Mouse (Mus musculus): ENCODE measurements at regions not wholly inside any gene's neighbourhood (a gene's known extent, or its start where the extent isn't known, plus 50 kb on each side); places are given as distances from the start of the nearest gene placed in this dataset.
A peak's percentile ranks its signal among the peaks of the same experiment; 100 is the strongest.

GRCm38 (mm10) chr8:126734743-126735487, 141.1 kb upstream of the Irf2bp2 start:
- Histone ChIP-seq H3K4me1 (replicated peaks) (peaks cover 51% of the 10 kb centered on the region), H3K9me3 (no peaks in the 10 kb centered on the region)

GRCm38 (mm10) chr8:126733779-126734178, 140.0 kb upstream of the Irf2bp2 start:
- Histone ChIP-seq H3K9me3 (no peaks in the 10 kb centered on the region), H3K27me3 (ENCODE audit: insufficient read depth, poor library complexity, severe bottlenecking) (no peaks in the 10 kb centered on the region), H3K4me3 (no peak overlapping the region), H3K27ac (no peak overlapping the region), H3K36me3 (no peaks in the 10 kb centered on the region), H3K4me1 (replicated peaks) (peaks cover 53% of the 10 kb centered on the region)
- no peak for DNase-seq (ENCODE audit: low spot score)
- 87% methylated on average over 6 of the region's 6 CpGs for WGBS

More at GRCm38 (mm10) chr8:126734743-126735487, 141.1 kb upstream of the Irf2bp2 start:
- 69% methylated on average over 7 of the region's 7 CpGs for WGBS
- Histone ChIP-seq H3K4me3 (no peak overlapping the region), H3K27ac (peak overlapping the region; percentile 85), H3K27me3 (ENCODE audit: insufficient read depth, poor library complexity, severe bottlenecking) (no peaks in the 10 kb centered on the region), H3K36me3 (no peaks in the 10 kb centered on the region)
- DNase-seq (ENCODE audit: low spot score) = no peak

GRCm38 (mm10) chr8:126733307-126733706, 139.5 kb upstream of the Irf2bp2 start:
- WGBS = 59% methylated on average over 7 of the region's 7 CpGs
- Histone ChIP-seq H3K27me3 (ENCODE audit: insufficient read depth, poor library complexity, severe bottlenecking) (no peaks in the 10 kb centered on the region), H3K9me3 (no peaks in the 10 kb centered on the region), H3K27ac (0 out of 2 replicates have a peak overlapping the region, but pooled peaks have one; percentile 16), H3K4me3 (no peak overlapping the region), H3K4me1 (replicated peaks) (peaks cover 53% of the 10 kb centered on the region), H3K36me3 (no peaks in the 10 kb centered on the region)
- DNase-seq (ENCODE audit: low spot score) = no peak

GRCm38 (mm10) chr8:126730017-126730631, 136.3 kb upstream of the Irf2bp2 start:
- Histone ChIP-seq H3K27me3 (ENCODE audit: insufficient read depth, poor library complexity, severe bottlenecking) (no peaks in the 10 kb centered on the region), H3K36me3 (no peaks in the 10 kb centered on the region), H3K27ac (no peak overlapping the region), H3K4me3 (no peak overlapping the region), H3K4me1 (replicated peaks) (peaks cover 28% of the 10 kb centered on the region), H3K9me3 (peaks cover 8% of the 10 kb centered on the region; the same call in 1 of the 2 replicates)
- no peak for DNase-seq (ENCODE audit: low spot score)
- WGBS = 92% methylated on average over 3 of the region's 3 CpGs

- H3K36me3 ChIP-seq = no peaks in the 10 kb centered on the region
- H3K4me3 ChIP-seq = no peak overlapping the region
- H3K9me3 ChIP-seq = peaks cover 8% of the 10 kb centered on the region; the same call in 1 of the 2 replicates
- no peak for DNase-seq (ENCODE audit: low spot score)
- H3K4me1 ChIP-seq (replicated peaks) = peaks cover 18% of the 10 kb centered on the region
- 84% methylated on average over 12 of the region's 12 CpGs for WGBS
- H3K27ac ChIP-seq = 0 out of 2 replicates have a peak overlapping the region, but pooled peaks have one; percentile 29
- no peaks in the 10 kb centered on the region for H3K27me3 ChIP-seq (ENCODE audit: insufficient read depth, poor library complexity, severe bottlenecking)
Measured at GRCm38 (mm10) chr8:126728987-126729632, 135.3 kb upstream of the Irf2bp2 start.

- H3K36me3 ChIP-seq = no peaks in the 10 kb centered on the region
- H3K9me3 ChIP-seq = peaks cover 8% of the 10 kb centered on the region; the same call in 1 of the 2 replicates
- H3K4me3 ChIP-seq = no peak overlapping the region
- 87% methylated on average over 5 of the region's 5 CpGs for WGBS
- DNase-seq (ENCODE audit: low spot score) = no peak
- peaks cover 10% of the 10 kb centered on the region for H3K4me1 ChIP-seq (replicated peaks)
- H3K27ac ChIP-seq = no peak overlapping the region
- no peaks in the 10 kb centered on the region for H3K27me3 ChIP-seq (ENCODE audit: insufficient read depth, poor library complexity, severe bottlenecking)
Measured at GRCm38 (mm10) chr8:126728135-126728534, 134.3 kb upstream of the Irf2bp2 start.

GRCm38 (mm10) chr8:126727068-126727467, 133.3 kb upstream of the Irf2bp2 start:
- Histone ChIP-seq H3K36me3 (no peaks in the 10 kb centered on the region), H3K9me3 (peaks cover 8% of the 10 kb centered on the region; the same call in 1 of the 2 replicates), H3K4me3 (no peak overlapping the region), H3K4me1 (replicated peaks) (peaks cover 11% of the 10 kb centered on the region; the same call in 1 of the 2 replicates), H3K27me3 (ENCODE audit: insufficient read depth, poor library complexity, severe bottlenecking) (no peaks in the 10 kb centered on the region), H3K27ac (no peak overlapping the region)
- 93% methylated on average over 2 of the region's 2 CpGs for WGBS
- DNase-seq (ENCODE audit: low spot score) = no peak

GRCm38 (mm10) chr8:126723259-126724122, 129.7 kb upstream of the Irf2bp2 start:
- Histone ChIP-seq H3K27me3 (ENCODE audit: insufficient read depth, poor library complexity, severe bottlenecking) (no peaks in the 10 kb centered on the region), H3K36me3 (no peaks in the 10 kb centered on the region), H3K4me3 (no peak overlapping the region), H3K4me1 (replicated peaks) (peaks cover 12% of the 10 kb centered on the region), H3K27ac (no peak overlapping the region), H3K9me3 (peaks cover 8% of the 10 kb centered on the region; the same call in 1 of the 2 replicates)
- WGBS = 89% methylated on average over 9 of the region's 9 CpGs
- no peak for DNase-seq (ENCODE audit: low spot score)

GRCm38 (mm10) chr8:126721621-126722020, 127.8 kb upstream of the Irf2bp2 start:
- WGBS = 77% methylated on average over 10 of the region's 10 CpGs
- Histone ChIP-seq H3K4me1 (replicated peaks) (peaks cover 12% of the 10 kb centered on the region), H3K9me3 (peaks cover 8% of the 10 kb centered on the region; the same call in 1 of the 2 replicates), H3K36me3 (no peaks in the 10 kb centered on the region), H3K4me3 (no peak overlapping the region), H3K27ac (peak overlapping the region; percentile 53), H3K27me3 (ENCODE audit: insufficient read depth, poor library complexity, severe bottlenecking) (no peaks in the 10 kb centered on the region)
- no peak for DNase-seq (ENCODE audit: low spot score)

- no peak for DNase-seq (ENCODE audit: low spot score)
- Histone ChIP-seq H3K36me3 (no peaks in the 10 kb centered on the region), H3K4me3 (no peak overlapping the region), H3K9me3 (no peaks in the 10 kb centered on the region; the same call in 1 of the 2 replicates), H3K27ac (peak overlapping the region; percentile 24; the same call in 1 of the 2 replicates), H3K4me1 (replicated peaks) (peaks cover 12% of the 10 kb centered on the region), H3K27me3 (ENCODE audit: insufficient read depth, poor library complexity, severe bottlenecking) (no peaks in the 10 kb centered on the region)
- 91% methylated on average over 4 of the region's 4 CpGs for WGBS
Measured at GRCm38 (mm10) chr8:126720473-126721145, 126.8 kb upstream of the Irf2bp2 start.

GRCm38 (mm10) chr8:126719748-126720147, 126.0 kb upstream of the Irf2bp2 start:
- H3K27ac ChIP-seq = no peak overlapping the region
- H3K9me3 ChIP-seq = no peaks in the 10 kb centered on the region
- H3K4me3 ChIP-seq = no peak overlapping the region
- no peaks in the 10 kb centered on the region for H3K27me3 ChIP-seq (ENCODE audit: insufficient read depth, poor library complexity, severe bottlenecking)
- peaks cover 12% of the 10 kb centered on the region for H3K4me1 ChIP-seq (replicated peaks)
- 87% methylated on average over 2 of the region's 2 CpGs for WGBS
- H3K36me3 ChIP-seq = no peaks in the 10 kb centered on the region
- no peak for DNase-seq (ENCODE audit: low spot score)

Data from hindbrain, embryonic 10.5 days (tissue).